Mouse (Mus musculus): ENCODE data around the gene Rab4a. TPM values are rescaled to one million over a fixed set of nuclear protein-coding genes. Genes with fewer than 3 reads are reported as not detected.

Rab4a gene
- polyA plus RNA-seq, 1 experiment from 2014 or later, result 26.9 TPM

DNA sequence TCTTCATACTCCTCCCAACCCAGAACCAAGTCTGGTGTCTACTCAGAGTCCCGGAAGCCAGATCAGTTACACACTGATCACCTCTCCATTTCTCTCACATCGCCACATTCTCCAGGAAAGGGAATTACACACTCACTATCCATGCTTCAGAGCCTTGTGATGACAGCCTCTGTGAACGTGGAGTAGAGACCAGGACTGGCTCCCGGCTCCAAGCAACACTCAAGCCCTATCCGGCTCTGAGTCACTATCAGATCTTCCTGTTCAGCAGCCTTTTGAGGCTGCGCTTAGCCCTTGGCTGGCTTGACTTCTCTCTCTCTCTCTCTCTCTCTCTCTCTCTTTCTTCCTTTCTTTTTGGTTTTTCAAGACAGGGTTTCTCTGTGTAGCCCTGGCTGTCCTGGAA, 67.6 kb downstream of the Rab4a start:
- Histone ChIP-seq H3K9me3 (replicated peaks) (no peaks in the 10 kb centered on the region), H3K4me1 (replicated peaks) (peaks cover 6% of the 10 kb centered on the region), H3K4me2 (no peak overlapping the region), H3K27me3 (no peaks in the 10 kb centered on the region), H3K9ac (no peak overlapping the region), H3K27ac (no peak overlapping the region), H3K4me3 (no peak overlapping the region), H3K36me3 (no peaks in the 10 kb centered on the region)
- no peak for ATAC-seq (replicated peaks; ENCODE audit: insufficient number of reproducible peaks, insufficient read depth, low FRiP score, low read depth)
- 40% methylated on average over 6 of the region's 6 CpGs for WGBS

DNA sequence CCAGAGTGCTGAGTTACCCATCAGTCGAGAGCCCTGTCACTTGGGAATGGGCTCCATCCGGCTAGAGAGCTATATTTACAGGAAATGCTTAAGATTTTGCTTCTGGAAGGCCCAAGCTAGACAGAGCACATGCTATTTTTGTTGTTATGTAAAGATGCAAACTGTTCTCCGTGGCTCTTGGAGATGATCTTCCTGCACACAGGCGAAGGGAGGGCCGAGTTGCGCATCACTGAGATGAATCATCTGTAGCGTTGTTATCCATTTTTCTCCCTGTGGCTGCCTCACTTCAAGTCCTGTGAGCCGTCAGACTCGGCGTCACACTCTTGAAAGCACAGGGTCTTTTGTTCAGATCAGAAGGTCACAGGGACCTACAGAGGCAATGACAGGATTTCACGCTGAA, 68.5 kb downstream of the Rab4a start:
- 66% methylated on average over 11 of the region's 11 CpGs for WGBS
- no peak overlapping the region for H3K4me2 ChIP-seq

GRCm38 (mm10) chr8:123877865-123878264, 72.1 kb downstream of the Rab4a start:
- no peak overlapping the region for H3K4me2 ChIP-seq
- H3K9me3 ChIP-seq (replicated peaks), result no peaks in the 10 kb centered on the region
- H3K36me3 ChIP-seq, result no peaks in the 10 kb centered on the region
- 64% methylated on average over 2 of the region's 2 CpGs for WGBS
- H3K27me3 ChIP-seq, result 0 out of 2 replicates have a peak, but pooled peaks cover 3% of the 10 kb centered on the region
- H3K9ac ChIP-seq, result no peak overlapping the region
- ATAC-seq (replicated peaks; ENCODE audit: insufficient number of reproducible peaks, insufficient read depth, low FRiP score, low read depth), result no peak
- no peaks in the 10 kb centered on the region for H3K4me1 ChIP-seq (replicated peaks)
- no peak overlapping the region for H3K4me3 ChIP-seq
- no peak overlapping the region for H3K27ac ChIP-seq

More for the DNA sequence above, 68.5 kb downstream of the Rab4a start:
- no peak for ATAC-seq (replicated peaks; ENCODE audit: insufficient number of reproducible peaks, insufficient read depth, low FRiP score, low read depth)
- Histone ChIP-seq H3K9me3 (replicated peaks) (no peaks in the 10 kb centered on the region), H3K27ac (no peak overlapping the region), H3K4me3 (no peak overlapping the region), H3K9ac (no peak overlapping the region), H3K27me3 (0 out of 2 replicates have a peak, but pooled peaks cover 3% of the 10 kb centered on the region), H3K4me1 (replicated peaks) (peaks cover 6% of the 10 kb centered on the region), H3K36me3 (no peaks in the 10 kb centered on the region)

DNA sequence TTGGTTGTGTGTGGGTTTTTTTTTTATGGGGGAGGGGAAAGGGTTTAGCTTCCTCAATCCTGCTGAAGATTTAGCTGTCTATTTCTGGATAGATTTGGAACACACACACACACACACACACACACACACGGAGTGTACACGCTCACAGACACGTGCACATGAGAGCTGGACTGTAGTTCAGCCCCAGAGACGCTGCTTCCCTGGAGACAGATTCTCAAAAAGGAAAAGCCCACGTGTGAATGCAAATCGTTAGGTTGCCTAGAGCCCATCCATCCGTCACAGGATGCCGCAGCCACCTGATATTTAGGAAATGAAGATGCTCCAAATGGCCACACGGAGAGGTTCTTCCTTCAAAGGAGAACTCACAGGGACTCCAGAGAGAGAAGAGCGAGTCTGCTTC, 74.5 kb downstream of the Rab4a start:
- Histone ChIP-seq H3K27me3 (peaks cover 6% of the 10 kb centered on the region; the same call in 1 of the 2 replicates), H3K9ac (no peak overlapping the region), H3K4me3 (no peak overlapping the region), H3K36me3 (no peaks in the 10 kb centered on the region), H3K4me1 (replicated peaks) (peaks cover 15% of the 10 kb centered on the region), H3K4me2 (no peak overlapping the region), H3K9me3 (replicated peaks) (no peaks in the 10 kb centered on the region), H3K27ac (no peak overlapping the region)
- 63% methylated on average over 10 of the region's 10 CpGs for WGBS
- no peak for ATAC-seq (replicated peaks; ENCODE audit: insufficient number of reproducible peaks, insufficient read depth, low FRiP score, low read depth)

DNA sequence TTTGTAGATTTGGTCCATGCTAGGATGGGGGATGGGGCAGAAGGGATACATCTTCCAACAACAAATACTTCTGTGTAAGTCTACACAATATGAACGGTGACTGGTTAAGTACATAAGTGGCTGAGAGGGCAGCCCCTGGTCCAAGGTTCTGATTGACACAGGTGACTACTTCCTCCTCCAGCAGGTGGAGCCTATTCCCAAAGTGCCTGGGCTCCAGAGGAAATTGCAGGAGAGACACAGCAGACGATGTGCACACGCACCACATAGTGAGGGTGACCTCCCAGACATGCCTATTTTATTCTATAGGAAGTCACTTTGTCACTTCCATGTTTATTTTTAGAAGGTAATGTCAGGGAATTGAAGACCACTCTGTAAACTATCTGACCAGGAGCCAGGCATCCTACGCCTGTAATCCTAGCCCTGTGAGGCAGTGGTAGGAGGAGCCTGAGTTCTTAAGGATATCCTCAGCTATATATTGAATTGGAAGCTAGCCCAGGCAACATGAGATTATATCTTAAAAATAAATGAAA, 75.1 kb downstream of the Rab4a start:
- H3K9me3 ChIP-seq (replicated peaks), result no peaks in the 10 kb centered on the region
- H3K36me3 ChIP-seq, result no peaks in the 10 kb centered on the region
- H3K4me1 ChIP-seq (replicated peaks), result peaks cover 15% of the 10 kb centered on the region
- no peak overlapping the region for H3K4me2 ChIP-seq
- 27% methylated on average over 4 of the region's 4 CpGs for WGBS
- no peak overlapping the region for H3K27ac ChIP-seq
- H3K27me3 ChIP-seq, result peaks cover 9% of the 10 kb centered on the region
- H3K9ac ChIP-seq, result no peak overlapping the region
- ATAC-seq (replicated peaks; ENCODE audit: insufficient number of reproducible peaks, insufficient read depth, low FRiP score, low read depth), result no peak
- no peak overlapping the region for H3K4me3 ChIP-seq

GRCm38 (mm10) chr8:123882412-123882811, 76.6 kb downstream of the Rab4a start:
- Histone ChIP-seq H3K36me3 (no peaks in the 10 kb centered on the region), H3K9me3 (replicated peaks) (no peaks in the 10 kb centered on the region), H3K4me3 (no peak overlapping the region), H3K27me3 (peaks cover 12% of the 10 kb centered on the region), H3K4me1 (replicated peaks) (peaks cover 15% of the 10 kb centered on the region), H3K4me2 (no peak overlapping the region), H3K9ac (no peak overlapping the region), H3K27ac (no peak overlapping the region)
- WGBS, result 49% methylated on average over 2 of the region's 2 CpGs
- ATAC-seq (replicated peaks; ENCODE audit: insufficient number of reproducible peaks, insufficient read depth, low FRiP score, low read depth), result no peak

GRCm38 (mm10) chr8:123883094-123883493, 77.3 kb downstream of the Rab4a start:
- H3K9me3 ChIP-seq (replicated peaks), result no peaks in the 10 kb centered on the region
- H3K4me3 ChIP-seq, result no peak overlapping the region
- no peak overlapping the region for H3K9ac ChIP-seq
- H3K27ac ChIP-seq, result no peak overlapping the region
- 61% methylated on average over 4 of the region's 4 CpGs for WGBS
- H3K27me3 ChIP-seq, result peaks cover 12% of the 10 kb centered on the region
- no peak for ATAC-seq (replicated peaks; ENCODE audit: insufficient number of reproducible peaks, insufficient read depth, low FRiP score, low read depth)
- no peak overlapping the region for H3K4me2 ChIP-seq
- no peaks in the 10 kb centered on the region for H3K36me3 ChIP-seq
- peaks cover 15% of the 10 kb centered on the region for H3K4me1 ChIP-seq (replicated peaks)

Other genes with a start within 250 kb of the Rab4a start
- gene Rhou, start 152.1 kb upstream of the Rab4a start, polyA plus RNA-seq (2015; fragmentation: Nextera tagmentation; extraction: Ambion mirVana), result 6.0 and 7.0 TPM in 2 replicates
- gene Ccsap, start 54.2 kb downstream of the Rab4a start, polyA plus RNA-seq (2015; fragmentation: Nextera tagmentation; extraction: Ambion mirVana), result 2.2 and 2.9 TPM in 2 replicates
- gene Acta1, start 88.8 kb downstream of the Rab4a start, polyA plus RNA-seq (2015; fragmentation: Nextera tagmentation; extraction: Ambion mirVana), result 179 and 184 TPM in 2 replicates
- 21.1 and 25.4 TPM in 2 replicates for gene Nup133, start 143.3 kb downstream of the Rab4a start, polyA plus RNA-seq (2015; fragmentation: Nextera tagmentation; extraction: Ambion mirVana)
- 17.1 and 20.6 TPM in 2 replicates for gene Abcb10, start 177.1 kb downstream of the Rab4a start, polyA plus RNA-seq (2015; fragmentation: Nextera tagmentation; extraction: Ambion mirVana)
- gene Taf5l, start 215.4 kb downstream of the Rab4a start, polyA plus RNA-seq (2015; fragmentation: Nextera tagmentation; extraction: Ambion mirVana), result 20.3 and 28.9 TPM in 2 replicates
- gene Urb2, start 215.5 kb downstream of the Rab4a start, polyA plus RNA-seq (2015; fragmentation: Nextera tagmentation; extraction: Ambion mirVana), result 2.3 and 3.5 TPM in 2 replicates

Data from heart, embryonic 15.5 days (tissue).